Mouse (Mus musculus) adipocyte (in vitro differentiated cells): ENCODE data around the gene Hspa1l.
A peak's percentile ranks its signal among the peaks of the same experiment; 100 is the strongest.
"Not testable (repeated sequence)": the region's sequence is repeated elsewhere in the genome, so short reads cannot be mapped to it uniquely, and the experiment has no call there.

ENCODE experiments used
- DNase-seq: peaks from one replicate; pipeline ENCODE4 v3.0.0-alpha.2; 2016; ENCODE audit warnings: low spot score

The Hspa1l gene

DNA sequence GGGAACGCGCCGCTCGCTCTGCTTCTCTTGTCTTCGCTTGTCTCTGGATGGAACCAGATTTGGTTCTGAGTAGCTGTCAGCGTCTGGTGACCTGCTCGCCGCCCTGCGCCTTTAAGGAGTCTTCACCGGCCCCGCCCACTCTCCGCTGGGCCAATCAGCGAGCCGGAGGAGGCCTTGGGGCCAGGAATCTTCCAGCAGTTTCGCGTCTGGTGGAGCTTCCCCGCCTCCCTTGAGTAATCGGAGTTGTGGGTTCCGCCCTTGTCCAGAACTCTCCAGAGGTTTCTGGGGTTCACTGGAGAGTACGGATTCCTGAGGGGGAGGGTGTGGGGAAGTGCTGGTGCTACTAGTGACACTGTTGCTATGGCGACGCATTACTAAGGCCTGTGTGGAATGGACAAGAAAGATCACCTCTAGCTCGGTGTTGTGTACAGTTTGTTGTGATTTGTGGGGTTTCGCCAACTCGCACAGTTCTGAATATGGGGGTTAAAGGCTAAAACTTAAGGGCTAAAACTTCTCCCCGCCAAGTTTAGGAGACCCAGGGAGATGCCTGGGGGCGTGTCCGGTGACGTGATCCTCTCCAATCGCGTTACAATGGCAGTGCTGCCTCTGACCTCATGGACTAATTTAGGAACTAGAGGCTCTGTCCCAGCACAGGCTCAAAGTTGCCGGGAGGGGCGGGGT is at the start of gene Hspa1l, which contains the start of gene Hspa1a:
Gene Hspa1l (plus strand): TSS at position 635 of the 681 bp plus-strand sequence.
Gene Hspa1a (minus strand): TSS at position 88 of the 681 bp plus-strand sequence.
- not testable (repeated sequence) for DNase-seq

DNA sequence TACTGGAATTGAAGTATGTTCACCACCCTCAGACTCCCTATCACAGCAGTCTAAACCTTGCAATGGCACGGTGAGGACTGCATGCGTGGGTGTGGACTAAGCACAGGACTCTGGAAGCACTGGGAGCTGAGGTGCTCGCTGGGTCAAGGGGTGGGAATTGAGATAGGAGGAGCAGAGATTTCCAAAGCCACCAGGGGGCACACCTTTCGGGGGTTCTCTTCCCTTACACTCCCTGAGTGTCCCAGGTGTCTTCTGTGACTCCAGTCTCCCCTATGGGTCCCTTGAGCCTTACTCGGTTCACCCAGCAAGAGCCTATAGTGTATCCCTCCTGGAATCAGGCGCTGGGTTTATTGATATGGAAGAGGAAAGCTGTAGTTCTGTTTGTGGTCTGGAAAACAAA is 49.6 kb upstream of the Hspa1l start:
- no peak for DNase-seq

DNA sequence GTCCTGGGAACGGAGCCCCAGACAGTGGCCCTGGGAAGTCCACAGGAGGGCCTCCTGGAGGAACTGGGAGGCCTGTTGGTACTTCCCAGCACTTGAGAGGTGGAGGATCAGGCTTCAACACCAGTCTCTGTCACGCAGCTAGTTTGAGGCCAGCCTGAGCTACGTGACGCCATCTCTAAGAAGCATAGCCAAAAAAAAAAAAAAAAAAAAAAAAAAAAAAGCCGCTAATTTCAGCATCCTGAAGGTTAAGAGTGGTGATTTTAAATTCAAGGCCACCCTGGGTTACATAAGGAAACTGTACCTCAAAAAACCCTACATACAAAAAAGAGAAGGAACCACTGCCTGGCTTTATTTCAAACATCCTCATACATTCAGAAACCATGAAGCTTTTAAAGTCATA is 48.2 kb upstream of the Hspa1l start:
- DNase-seq: no peak

DNA sequence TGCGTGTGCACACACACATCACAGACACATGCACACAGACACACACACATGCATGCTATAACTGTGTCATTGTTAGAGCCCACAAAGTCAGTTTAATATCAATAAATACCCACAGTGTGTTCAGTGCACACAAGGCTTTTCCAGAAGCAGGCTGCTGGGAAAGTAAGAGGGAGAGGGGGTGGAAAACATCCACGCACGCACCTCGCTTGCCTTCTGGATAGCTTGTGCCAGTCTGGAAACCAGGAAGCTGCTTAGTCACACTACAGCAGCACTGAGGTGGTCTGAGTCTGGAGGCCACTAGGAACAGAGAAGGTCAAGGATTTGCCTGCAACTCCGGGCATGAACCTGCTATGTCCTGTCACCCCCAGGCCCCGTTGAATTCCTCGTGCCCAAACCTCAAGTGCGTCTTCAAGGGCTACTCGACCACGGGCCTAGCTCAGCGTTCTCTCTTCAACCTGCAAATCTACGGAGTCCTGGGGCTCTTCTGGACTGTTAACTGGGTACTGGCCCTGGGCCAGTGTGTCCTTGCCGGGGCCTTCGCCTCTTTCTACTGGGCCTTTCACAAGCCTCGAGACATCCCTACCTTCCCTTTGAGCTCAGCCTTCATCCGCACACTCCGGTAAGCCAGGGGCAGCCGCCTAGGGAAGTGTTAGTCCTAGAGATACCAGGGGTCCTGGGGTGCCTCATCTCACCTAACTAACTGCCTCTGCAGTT is 45.0 kb upstream of the Hspa1l start:
- DNase-seq: no peak

DNA sequence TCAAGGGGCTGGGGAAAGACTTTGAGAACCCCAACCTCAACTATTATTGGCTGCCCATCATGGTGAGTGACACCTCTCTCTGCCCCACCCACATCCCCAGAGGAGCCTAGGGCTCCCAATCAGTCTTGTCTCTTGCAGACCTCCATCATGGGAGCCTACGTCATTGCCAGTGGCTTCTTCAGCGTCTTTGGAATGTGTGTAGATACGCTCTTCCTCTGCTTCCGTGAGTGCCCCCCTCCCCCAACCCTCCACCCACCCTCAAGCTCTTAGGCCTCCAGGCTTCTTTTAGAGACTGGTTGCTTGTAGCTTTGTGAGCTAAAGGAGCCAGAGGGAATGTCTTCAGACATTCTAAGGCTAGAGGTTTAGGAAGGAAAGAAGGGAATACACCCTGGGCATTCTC is 43.7 kb upstream of the Hspa1l start:
- no peak for DNase-seq

DNA sequence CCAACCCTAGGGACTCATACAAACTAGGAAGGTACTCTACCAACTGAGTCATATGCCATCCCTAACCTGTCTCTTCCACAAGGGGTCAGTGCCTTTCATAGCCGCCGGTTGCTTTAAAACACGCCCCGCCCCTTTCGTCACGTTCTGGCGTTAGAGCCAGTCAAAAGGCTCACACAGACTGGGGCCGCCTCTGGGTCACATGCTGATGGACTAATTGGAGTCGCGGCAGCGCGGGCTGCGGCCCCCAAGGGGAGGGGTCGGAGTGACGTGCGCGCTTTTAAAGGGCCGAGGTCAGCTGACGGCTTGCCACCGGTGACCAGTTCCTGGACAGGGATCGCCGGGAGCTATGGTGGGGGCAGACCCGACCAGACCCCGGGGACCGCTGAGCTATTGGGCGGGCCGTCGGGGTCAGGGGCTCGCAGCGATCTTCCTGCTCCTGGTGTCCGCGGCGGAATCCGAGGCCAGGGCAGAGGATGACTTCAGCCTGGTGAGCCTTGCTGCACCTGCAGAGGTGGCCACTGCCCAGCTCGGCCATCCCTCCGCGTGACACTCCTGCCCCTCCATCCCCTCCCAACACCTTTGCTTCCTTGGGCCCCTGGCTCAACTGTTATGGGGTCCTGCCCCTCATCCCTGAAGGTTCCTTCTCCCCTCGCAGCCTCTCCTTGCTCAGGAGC is 41.3 kb upstream of the Hspa1l start, which contains the start of gene Neu1:
Gene Neu1 (plus strand): TSS at position 193 of the 674 bp plus-strand sequence.
- DNase-seq: peak; percentile 100

DNA sequence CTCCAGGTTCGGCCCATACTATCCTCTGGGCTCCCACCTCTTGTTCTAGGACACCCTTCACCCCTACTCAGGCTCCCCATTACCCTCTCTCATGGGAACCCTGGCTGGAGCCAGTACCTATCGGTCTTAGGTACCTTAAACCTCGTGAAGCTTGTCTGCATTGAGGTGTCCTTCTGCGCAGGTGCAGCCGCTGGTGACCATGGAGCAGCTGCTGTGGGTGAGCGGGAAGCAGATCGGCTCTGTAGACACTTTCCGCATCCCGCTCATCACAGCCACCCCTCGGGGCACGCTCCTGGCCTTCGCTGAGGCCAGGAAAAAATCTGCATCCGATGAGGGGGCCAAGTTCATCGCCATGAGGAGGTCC is 40.8 kb upstream of the Hspa1l start:
- no peak for DNase-seq

DNA sequence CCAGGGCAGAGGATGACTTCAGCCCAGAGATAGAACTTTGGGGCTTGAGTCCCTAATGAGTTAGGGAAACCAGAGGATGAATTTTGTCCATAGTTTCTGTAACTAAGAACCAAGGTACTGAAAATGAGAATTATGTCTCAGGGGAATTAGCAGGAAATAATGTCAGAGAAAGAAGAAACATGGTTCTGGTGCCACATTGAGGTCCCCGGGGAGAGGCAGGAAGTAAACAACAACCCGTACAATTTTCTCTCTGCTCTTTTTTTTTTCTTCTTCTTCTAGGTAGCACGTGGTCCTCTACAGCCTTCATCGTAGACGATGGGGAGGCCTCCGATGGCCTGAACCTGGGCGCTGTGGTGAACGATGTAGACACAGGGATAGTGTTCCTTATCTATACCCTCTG is 40.2 kb upstream of the Hspa1l start:
- DNase-seq: no peak

DNA sequence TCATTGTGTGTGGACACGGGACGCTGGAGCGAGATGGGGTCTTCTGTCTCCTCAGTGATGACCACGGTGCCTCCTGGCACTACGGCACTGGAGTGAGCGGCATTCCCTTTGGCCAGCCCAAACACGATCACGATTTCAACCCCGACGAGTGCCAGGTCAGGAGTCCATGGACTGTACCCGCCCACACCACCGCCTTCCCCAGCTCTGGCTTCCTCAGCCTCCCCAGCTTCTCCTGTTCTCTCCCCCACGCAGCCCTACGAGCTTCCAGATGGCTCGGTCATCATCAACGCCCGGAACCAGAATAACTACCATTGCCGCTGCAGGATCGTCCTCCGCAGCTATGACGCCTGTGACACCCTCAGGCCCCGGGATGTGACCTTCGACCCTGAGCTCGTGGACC is 38.5 kb upstream of the Hspa1l start:
- no peak for DNase-seq

DNA sequence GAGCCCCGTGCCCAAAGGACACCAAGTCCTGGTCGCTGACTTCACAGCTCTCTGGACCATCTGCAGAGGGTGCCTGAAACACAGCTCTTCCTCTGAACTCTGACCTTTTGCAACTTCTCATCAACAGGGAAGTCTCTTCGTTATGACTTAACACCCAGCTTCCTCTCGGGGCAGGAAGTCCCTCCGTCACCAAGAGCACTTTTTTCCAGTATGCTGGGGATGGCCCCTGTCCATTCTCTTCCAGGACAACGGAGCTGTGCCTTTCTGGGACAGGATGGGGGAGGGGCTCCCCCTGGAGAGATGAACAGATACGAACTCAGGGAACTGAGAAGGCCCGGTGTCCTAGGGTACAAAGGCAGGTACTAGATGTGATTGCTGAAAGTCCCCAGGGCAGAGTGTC is 37.7 kb upstream of the Hspa1l start:
- DNase-seq: no peak

DNA sequence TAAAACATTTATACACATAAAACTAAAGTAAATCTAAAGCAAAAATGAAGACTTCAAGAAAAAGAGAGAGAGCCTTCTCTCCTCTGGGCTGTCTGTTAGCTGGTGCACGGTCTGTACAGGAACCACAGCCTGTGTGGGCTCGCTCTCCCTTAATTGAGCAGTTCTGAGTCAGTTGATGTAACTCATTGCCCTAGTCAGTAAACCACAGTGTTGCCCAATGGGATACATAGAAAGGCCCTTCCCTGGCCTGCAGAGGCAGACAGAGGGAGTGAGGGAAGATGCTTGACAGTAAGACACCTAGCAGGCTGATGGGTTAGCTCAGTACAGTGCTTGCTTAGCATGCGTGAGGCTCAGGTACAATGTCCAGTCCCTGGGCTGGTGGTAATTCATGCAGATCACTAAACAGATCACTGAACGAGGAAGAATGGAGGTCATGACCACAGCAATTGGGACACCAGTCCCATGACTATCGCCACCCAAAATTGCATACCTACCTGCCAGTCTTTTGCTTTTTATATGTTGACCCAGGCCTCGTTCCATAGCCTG is 34.5 kb upstream of the Hspa1l start:
- no peak for DNase-seq

DNA sequence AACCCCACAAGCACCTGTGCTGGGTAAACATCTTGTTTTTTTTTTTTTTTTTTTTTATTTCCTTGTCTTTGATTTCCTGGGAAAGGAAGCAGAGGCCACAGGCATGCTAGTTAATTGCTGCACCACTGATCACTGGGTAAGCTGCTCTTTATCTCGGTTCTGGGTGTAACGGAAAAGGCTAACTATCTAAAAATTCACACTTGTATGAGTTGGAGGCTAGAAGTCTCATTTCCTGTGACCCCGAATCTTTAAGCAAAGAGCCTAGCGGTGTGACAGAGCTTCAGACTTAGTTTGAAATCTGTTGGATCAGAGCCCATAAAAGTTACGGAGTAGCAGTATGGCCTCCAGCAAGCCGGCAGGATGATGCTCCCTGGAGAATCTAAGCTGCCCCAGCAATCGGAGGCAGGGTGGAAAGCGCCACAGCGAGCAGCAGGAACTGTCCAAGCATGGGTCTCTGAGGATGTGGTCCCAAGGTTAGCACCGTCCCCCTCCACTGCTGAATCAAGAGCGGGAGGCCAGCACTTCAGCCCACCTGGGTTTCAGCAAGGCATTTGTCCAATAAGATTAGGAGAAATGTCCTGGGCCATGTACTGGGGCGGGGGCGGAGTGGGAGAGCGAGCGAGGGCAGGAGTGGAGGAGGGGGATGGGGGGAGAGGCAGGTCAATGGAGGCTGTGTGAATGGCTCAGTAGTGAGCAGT is 31.0 kb upstream of the Hspa1l start:
- no peak for DNase-seq

DNA sequence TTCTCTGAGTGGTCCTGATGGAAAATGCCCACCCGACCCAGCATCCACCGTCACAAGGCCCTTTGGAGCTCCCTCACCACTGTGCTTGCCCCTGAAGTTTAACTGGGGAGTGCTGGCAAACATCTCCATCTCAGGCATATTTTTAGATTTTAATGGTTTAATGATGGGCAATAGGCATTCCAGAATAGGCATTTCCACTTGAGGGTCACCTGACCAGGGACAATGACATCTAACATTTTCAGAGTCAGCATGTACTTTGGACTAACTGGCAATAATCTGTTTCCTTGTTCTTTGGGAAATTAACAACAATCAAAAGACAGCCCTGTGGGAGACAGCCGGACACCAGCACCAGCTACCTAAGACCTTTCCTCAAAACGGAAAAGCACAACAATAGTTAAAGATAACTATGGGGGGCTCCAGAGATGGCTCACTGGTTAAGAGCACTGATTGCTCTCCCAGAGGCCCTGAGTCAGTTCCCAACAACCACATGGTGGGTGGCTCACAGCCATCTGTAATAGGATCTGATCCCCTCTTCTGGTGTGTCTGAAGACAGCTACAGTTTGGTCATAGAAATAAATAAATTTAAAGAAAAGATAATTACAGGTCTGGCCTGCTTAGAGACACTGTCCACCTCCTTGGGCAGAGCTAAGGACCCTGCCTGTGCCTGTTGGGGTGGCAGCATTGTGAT is 29.2 kb upstream of the Hspa1l start:
- no peak for DNase-seq

DNA sequence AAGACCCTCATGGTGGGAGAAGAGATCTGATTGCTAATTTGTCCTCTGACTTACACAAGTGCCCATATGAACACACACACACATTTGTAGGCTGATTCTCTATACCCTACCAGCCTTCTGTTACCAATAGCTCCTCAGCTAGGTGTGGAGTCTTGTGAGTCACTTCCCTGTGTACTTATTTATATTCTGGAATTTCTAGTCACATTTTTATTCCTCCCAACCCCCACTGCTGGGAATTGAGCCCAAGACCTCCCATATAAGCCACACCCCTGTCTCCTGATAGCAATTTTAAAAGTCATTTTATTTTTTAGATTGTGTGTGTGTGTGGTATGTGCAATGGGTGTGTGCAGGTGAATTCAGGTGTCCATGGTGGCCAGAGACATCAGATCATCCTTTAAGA is 28.1 kb upstream of the Hspa1l start:
- no peak for DNase-seq

DNA sequence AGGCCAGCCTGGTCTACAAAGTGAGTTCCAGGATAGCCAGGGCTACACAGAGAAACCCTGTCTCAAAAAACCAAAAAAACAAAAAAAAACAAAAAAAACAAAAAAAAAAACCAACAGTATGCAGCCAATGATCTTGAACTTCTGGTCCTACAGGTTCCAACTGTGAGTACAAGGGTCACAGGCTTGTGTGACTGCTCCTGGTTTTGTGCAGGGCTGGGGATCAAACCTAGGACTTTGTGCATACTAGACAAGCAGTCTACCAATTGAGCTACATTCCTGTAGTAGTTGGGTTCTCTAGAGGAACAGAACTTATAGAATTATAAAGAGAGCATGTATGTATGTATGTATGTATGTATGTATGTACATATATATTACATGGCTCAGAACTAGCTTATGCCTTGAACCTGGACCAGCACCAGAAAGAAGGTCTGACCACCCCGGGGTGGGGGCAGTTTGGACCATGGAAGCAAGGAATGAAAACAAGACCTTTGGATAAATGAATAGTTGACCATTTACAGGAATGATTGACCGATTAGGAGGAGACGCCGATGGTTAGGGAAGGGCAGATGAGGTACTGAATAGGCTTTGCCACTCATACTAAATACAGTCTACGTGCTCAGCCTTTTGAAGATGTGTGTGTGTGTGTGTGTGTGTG is 25.9 kb upstream of the Hspa1l start:
- no peak for DNase-seq

DNA sequence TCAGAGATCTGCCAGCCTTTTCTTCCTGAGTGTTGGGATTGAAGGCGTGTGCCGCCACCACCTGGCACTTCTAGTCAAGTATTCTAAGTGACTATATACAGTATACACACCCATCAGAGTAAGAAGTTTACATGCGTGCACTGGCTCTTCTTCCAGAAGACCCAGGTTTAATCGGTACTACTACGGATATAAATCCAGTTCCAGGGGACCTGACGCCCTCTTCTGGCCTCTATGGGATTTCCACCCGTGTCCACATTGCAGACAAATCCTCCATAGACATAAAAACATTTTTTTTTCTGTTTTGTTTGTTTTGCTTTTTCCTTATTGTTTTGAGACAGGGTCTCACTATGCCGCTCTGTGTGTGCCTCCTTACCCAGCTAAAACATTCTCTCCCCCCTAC is 24.9 kb upstream of the Hspa1l start:
- no peak for DNase-seq

DNA sequence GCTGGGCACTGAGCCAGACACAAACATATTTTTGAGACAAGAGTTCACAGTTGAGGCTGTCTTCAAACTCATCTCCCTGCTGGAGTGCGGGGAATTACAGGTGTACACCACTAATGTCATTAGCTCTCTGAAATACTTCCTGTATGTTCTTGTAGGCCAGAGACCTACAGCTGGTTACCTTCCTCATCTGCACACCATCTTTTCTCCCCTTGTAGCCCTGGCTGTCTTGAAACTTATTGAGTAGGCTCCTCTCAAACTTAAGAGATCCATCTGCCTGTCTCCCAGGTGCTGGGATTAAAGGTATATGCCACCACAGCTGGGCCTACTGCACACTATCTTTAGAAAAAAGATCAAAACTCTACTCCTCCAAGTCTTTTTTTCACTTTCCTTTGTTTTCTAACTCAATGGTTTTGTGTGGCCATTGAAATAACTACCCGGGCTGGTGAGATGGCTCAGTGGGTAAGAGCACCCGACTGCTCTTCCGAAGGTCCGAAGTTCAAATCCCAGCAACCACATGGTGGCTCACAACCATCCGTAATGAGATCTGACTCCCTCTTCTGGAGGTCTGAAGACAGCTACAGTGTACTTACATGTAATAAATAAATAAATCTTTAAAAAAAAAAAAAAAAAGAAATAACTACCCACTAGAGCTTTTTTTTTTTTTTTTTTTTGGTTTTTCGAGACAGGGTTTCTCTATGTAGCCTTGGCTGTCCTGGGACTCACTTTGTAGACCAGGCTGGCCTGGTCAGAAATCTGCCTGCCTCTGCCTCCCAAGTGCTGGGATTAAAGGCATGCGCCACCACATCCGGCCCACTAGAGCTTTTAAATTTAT is 23.6 kb upstream of the Hspa1l start:
- DNase-seq: not testable (repeated sequence)

DNA sequence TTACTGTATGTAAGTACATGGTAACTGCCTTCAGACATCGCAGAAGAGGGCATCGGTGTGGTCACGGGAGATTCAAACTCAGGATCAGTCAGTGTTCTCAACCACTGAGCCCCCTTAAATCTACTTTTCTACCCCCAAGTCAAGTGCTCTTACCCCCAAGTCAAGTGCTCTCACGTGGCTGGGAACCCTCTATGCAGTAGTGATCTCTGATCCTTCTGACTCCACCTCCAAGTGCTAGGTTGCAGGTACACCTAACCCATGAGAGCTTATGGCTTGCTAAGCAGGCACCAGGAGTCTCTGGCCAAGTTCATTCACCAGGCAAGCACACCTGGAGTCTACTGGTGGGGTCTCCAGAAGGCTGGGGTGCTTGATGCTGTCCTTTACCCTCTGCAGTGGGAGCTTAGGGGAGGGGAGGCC is 22.9 kb upstream of the Hspa1l start:
- no peak for DNase-seq

DNA sequence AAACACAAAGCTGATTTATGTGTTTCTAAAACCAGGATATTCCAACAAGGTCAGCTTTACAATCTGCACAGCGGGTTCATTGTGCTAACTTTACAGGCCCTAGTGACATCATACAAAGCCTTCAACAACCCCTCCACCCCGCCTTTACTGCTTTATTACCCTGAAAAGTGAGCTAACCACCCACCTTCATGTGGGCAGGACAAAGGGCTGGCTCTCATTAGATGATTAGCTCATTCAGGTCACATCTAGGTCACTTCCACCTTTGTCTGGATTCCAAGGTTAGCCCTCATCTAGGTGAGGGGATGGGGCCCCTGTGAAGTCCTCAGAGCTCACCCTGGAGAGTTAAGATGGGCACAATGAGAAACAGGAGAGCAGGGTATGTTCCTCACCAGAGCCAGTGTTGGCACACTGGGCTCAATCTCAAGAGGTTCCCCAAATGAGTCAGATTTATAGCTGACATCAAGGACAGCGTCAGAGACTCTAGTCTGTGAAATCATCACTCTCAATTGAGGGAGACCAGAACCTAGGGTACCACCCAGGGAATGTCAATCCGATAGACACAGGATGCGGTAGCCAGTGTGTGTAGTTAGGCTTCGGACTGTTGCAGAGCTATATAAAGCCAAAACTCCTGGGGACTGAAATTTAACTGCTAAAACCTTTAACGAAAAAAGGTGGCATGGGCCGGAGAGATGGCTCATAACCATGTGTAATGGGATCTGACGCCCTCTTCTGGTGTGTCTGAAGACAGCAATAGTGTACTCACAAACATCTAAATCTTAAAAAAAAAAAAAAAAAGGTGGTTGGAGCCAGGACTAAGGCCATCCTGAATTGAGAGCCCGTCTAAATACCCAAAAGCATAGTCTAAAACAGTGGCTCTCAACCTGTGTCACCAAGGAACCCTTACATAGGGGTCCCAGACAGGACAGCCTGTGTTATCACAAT is 21.7 kb upstream of the Hspa1l start:
- no peak for DNase-seq
